Mouse (Mus musculus): ENCODE data around the gene Iqgap3. TPM values are rescaled to one million over a fixed set of nuclear protein-coding genes. Genes with fewer than 3 reads are reported as not detected.

Iqgap3 gene
- polyA plus RNA-seq, 1 experiment from 2014 or later, result 55.8 TPM

DNA sequence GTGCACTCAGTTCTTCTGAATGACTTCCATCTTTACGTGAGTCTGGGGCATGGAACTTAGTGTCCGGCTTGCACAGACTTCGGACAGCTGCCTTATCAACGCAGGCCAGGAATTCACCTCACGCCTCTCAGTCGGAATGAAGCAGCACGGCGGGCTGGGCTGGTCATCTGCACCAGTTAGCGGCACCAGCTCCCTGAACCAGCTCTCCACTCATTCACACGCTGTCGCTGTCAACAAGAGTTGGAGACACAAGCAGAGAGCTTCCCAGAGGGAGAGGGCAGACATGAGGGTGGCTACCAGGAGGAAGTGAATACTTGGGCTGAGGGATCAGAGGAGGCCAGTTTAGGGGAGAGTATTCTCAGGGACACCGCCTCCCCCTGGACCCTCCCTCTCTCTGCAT, 32.6 kb downstream of the Iqgap3 start:
- ATAC-seq, result no peak
- H3K27me3 ChIP-seq, result no peaks in the 10 kb centered on the region
- in situ Hi-C loops (cut with MboI; ENCODE audit: low pct_unique_long_range_greater_than_20kb), result no loop called here
- no peak for TF ChIP-seq CTCF (IDR thresholded peaks at IDR 0.05)
- no peak for DNase-seq (ENCODE audit: low read depth, low spot score)
- ChIA-PET POLR2A (no interaction called here), CTCF (no interaction called here)

DNA sequence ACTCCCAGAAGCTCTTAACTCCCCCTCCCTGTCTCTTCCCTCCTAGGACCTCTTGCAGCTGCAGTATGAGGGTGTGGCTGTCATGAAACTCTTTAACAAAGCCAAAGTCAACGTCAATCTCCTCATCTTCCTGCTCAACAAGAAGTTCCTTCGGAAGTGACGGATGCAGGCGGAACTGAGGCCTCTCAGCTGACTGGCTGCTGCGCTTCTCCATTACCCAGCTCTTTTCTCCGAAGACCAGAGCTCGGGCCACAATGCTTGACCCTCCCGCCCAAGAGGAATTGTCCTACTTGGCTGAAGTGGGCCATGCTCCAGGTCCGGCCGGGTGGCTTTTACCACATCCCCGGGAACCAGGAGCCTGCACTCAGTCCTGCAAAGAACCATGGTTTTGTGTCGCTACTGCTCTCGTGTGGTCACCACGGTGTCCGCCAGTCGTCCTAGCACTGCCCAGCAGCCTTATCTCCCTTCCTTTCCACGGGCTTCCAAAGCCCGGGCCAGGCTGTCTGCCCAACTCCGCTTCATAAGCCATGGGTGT, 38.4 kb downstream of the Iqgap3 start:
- ChIA-PET POLR2A (interaction anchor here (1.2 kb wide), 1 partner anchor 24 kb away, joined by 3 read pairs; no protein-coding TSS in a partner anchor), CTCF (interaction anchor here (1.1 kb wide), 1 partner anchor 32 kb away, joined by 3 read pairs; no protein-coding TSS in a partner anchor)
- DNase-seq (ENCODE audit: low read depth, low spot score) (no peak), ATAC-seq (no peak)
- TF ChIP-seq CTCF (IDR thresholded peaks at IDR 0.05), result no peak
- H3K27me3 ChIP-seq, result no peaks in the 10 kb centered on the region
- in situ Hi-C loops (cut with MboI; ENCODE audit: low pct_unique_long_range_greater_than_20kb), result no loop called here

DNA sequence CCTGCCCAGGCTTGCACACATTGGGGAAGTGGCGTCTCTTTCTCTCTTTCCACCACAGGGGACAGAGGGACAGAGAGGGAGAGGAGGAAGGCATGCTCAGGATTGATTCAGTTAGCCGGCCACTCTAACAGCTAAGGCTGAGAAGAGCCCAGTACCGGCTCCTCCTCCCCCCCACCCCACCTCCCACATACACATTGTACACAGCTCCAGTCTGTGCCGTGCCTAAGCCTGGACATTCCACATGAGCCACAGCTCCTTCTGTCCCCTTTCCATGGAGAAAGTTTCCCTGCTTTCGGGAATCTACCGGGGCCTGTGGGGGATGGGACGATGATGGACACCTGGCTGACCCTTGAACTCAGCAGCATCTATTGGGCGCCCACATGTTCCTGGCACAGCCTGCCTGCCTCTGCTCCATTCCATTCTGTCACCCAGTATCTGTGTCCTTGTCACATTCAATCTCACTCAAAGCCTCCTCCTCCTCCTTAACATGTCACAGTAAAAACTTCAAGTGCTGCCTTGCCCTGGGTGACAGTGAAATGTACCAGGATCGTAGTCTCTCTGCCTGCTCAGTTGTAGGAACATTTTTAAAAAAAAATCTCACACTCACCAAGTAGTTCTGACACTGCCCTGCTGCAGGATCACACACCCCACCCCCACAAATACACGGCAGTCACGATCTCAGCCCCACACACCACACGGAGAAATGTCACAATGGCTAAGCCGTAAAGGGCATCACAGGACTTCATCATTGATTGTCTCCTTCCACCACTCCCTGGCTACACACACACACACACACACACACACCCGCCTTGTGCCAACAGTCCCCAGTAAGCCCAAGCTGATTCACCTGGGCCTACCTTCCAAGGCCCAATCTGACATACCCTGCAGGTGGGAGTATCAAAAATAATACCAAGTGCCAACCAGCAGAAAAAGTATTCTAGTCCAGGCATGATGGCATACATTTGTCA, 39.7 kb downstream of the Iqgap3 start:
- no peak for ATAC-seq
- in situ Hi-C loops (cut with MboI; ENCODE audit: low pct_unique_long_range_greater_than_20kb), result no loop called here
- no peaks in the 10 kb centered on the region for H3K27me3 ChIP-seq
- DNase-seq (ENCODE audit: low read depth, low spot score), result no peak
- POLR2A ChIA-PET, result interaction anchor here (0.5 kb wide), 1 partner anchor 19 kb away, joined by 4 read pairs; no protein-coding TSS in a partner anchor
- CTCF ChIA-PET, result interaction anchor here (1.1 kb wide), 1 partner anchor 33 kb away, joined by 3 read pairs; no protein-coding TSS in a partner anchor
- no peak for TF ChIP-seq CTCF (IDR thresholded peaks at IDR 0.05)

DNA sequence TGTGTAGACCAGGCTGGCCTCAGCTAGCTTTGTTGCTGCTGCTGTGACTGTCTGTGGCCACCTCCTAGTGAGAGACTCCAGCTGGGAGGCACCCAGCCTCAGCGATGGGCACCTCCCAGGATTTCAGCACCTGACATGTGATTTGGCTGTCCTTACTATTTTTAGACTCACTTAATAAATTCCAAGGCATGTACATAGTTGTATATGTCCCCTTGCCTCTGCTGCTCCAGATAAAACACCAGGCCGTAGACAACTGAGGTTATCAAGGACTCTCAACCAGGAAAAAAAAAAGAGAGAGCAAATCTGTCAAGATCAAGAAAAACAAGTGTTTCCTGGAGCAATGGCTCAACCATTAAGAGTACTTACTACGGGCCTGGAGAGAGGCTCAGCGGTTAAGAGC, 43.4 kb downstream of the Iqgap3 start:
- no peak for TF ChIP-seq CTCF (IDR thresholded peaks at IDR 0.05)
- ATAC-seq (no peak), DNase-seq (ENCODE audit: low read depth, low spot score) (no peak)
- POLR2A ChIA-PET, result interaction anchor here (0.9 to 1.2 kb wide), 2 partner anchors 12 to 49 kb away, joined by 3 read pairs; no protein-coding TSS in a partner anchor
- no peaks in the 10 kb centered on the region for H3K27me3 ChIP-seq
- in situ Hi-C loops (cut with MboI; ENCODE audit: low pct_unique_long_range_greater_than_20kb), result no loop called here
- CTCF ChIA-PET, result interaction anchor here (1.7 to 4.3 kb wide), 2 partner anchors 13 kb away, joined by 7 to 16 read pairs; no protein-coding TSS in a partner anchor

DNA sequence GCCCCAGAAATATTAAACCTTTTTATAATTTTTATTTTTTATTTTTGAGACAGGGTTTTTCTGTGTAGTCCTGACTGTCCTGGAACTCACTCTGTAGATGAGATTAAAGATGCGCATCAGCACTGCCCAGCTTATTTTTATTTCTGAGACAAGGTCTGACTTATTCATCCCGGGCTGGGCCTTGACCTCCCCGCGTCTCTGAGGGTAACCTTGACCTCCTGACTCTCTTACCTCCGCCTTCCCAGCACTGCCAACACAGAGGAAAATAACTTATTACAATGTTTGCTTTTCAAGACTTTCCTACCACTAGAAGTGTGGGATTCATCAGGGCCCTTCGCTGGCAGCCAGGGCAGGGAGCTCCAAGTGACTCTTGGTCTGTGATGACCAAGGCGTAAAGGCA, 44.4 kb downstream of the Iqgap3 start:
- no peak for DNase-seq (ENCODE audit: low read depth, low spot score)
- TF ChIP-seq CTCF (IDR thresholded peaks at IDR 0.05), result no peak
- no peaks in the 10 kb centered on the region for H3K27me3 ChIP-seq
- ATAC-seq, result no peak
- ChIA-PET CTCF (interaction anchor here (1.3 to 4.3 kb wide), 2 partner anchors 12 to 17 kb away, joined by 3 to 16 read pairs; no protein-coding TSS in a partner anchor), POLR2A (interaction anchor here (1.2 kb wide), 1 partner anchor 15 kb away, joined by 4 read pairs; no protein-coding TSS in a partner anchor)
- in situ Hi-C loops (cut with MboI; ENCODE audit: low pct_unique_long_range_greater_than_20kb), result no loop called here

DNA sequence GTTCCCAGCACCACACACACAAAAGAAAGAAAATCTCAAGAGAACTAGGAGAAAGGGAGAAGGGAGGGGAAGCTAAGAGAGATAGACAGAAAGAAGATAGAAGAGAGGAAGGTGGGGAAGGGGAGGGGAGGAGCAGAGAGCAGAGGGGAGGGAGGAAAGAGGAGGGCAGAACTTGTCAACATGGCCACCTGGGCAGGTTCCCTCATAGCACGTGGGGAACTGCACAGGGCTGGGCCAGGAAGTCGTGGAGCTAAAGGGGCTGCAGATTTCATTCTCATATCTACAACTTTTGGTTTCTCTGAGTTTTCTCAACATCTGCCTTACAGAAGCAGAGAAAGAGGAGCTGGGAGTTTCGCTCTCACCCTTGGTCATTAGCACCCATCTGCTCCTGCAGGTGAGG, 45.9 kb downstream of the Iqgap3 start:
- no peaks in the 10 kb centered on the region for H3K27me3 ChIP-seq
- ChIA-PET CTCF (interaction anchor here (0.8 to 1.4 kb wide), 5 partner anchors 10 to 64 kb away, joined by 3 to 4 read pairs (median 3); partner anchors contain the start of gene Mef2d), POLR2A (interaction anchor here (1.3 kb wide), 1 partner anchor 10 kb away, joined by 5 read pairs; no protein-coding TSS in a partner anchor)
- TF ChIP-seq CTCF (IDR thresholded peaks at IDR 0.05), result no peak
- ATAC-seq (no peak), DNase-seq (ENCODE audit: low read depth, low spot score) (no peak)
- in situ Hi-C loops (cut with MboI; ENCODE audit: low pct_unique_long_range_greater_than_20kb), result no loop called here

DNA sequence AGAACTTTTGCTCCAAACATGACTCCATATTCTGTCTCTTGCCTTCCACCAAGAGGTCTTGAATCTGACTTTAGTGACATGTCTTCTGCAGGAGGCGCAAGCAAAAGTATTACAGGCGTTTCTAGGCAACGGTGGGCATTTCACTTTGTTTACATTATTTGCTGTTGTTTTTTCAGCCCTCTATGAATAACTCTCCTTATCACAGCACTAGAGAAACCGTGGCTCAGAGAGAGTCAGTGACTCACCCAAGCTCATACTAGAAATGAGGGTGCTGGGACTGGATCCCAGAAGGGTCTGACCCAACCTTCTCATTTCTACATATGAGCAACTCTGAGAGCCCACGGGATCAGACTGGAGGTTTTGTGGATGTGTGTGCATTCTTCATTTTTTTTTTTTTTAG, 46.3 kb downstream of the Iqgap3 start:
- ChIA-PET CTCF (interaction anchor here (0.8 to 1.4 kb wide), 5 partner anchors 9 to 64 kb away, joined by 3 to 4 read pairs (median 3); partner anchors contain the start of gene Mef2d), POLR2A (interaction anchor here (1.3 kb wide), 1 partner anchor 10 kb away, joined by 5 read pairs; no protein-coding TSS in a partner anchor)
- in situ Hi-C loops (cut with MboI; ENCODE audit: low pct_unique_long_range_greater_than_20kb), result no loop called here
- H3K27me3 ChIP-seq, result no peaks in the 10 kb centered on the region
- ATAC-seq (no peak), DNase-seq (ENCODE audit: low read depth, low spot score) (no peak)
- TF ChIP-seq CTCF (IDR thresholded peaks at IDR 0.05), result no peak

DNA sequence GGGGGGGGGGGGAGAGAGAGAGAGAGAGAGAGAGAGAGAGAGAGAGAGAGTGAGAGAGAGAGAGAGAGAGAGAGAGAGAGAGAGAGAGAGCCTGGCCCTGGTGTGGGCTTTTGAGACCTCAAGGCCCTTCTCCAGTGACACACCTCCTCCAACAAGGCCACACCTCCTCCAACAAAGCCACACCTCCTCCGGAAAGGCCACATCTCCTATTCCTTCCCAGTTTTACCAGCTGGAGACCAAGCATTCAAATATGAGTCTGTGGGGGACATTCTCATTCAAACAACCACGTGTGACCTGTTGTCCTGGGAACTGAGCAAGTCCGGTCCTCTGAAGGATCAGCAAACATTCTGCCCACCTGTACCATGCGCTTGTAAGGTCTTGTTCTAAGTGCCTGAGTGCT, 47.2 kb downstream of the Iqgap3 start:
- no peak for ATAC-seq
- H3K27me3 ChIP-seq, result no peaks in the 10 kb centered on the region
- TF ChIP-seq CTCF (IDR thresholded peaks at IDR 0.05), result no peak
- in situ Hi-C loops (cut with MboI; ENCODE audit: low pct_unique_long_range_greater_than_20kb), result no loop called here
- DNase-seq (ENCODE audit: low read depth, low spot score), result no peak
- POLR2A ChIA-PET, result no interaction called here
- CTCF ChIA-PET, result no interaction called here

DNA sequence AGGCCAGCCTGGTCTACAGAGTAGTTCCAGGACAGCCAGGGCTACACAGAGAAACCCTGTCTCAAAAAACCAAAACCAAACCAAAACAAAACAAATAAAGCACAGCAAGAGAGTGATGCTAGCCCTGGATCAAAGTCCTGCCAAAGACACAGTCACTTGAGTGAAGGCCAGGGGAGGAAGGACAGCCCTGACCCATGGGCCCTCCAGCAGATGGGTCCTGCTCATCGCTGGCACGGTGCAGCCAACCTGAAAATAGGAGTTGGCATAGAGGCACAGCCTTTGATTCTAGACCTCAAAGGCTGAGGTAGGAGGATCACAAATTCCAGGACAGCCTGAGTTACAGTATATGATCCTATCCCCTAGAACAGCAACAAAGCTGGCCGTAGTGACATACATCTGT, 49.3 kb downstream of the Iqgap3 start:
- no peak for DNase-seq (ENCODE audit: low read depth, low spot score)
- TF ChIP-seq CTCF (IDR thresholded peaks at IDR 0.05), result no peak
- in situ Hi-C loops (cut with MboI; ENCODE audit: low pct_unique_long_range_greater_than_20kb), result loop anchor here (5.0 kb wide), 1 partner anchor 44 kb away; no protein-coding TSS in a partner anchor
- ATAC-seq, result no peak
- H3K27me3 ChIP-seq, result no peaks in the 10 kb centered on the region
- CTCF ChIA-PET, result interaction anchor here (1.2 to 1.7 kb wide), 2 partner anchors 19 to 34 kb away, joined by 3 to 4 read pairs; no protein-coding TSS in a partner anchor
- POLR2A ChIA-PET, result interaction anchor here (0.8 kb wide), 1 partner anchor 24 kb away, joined by 3 read pairs; no protein-coding TSS in a partner anchor

DNA sequence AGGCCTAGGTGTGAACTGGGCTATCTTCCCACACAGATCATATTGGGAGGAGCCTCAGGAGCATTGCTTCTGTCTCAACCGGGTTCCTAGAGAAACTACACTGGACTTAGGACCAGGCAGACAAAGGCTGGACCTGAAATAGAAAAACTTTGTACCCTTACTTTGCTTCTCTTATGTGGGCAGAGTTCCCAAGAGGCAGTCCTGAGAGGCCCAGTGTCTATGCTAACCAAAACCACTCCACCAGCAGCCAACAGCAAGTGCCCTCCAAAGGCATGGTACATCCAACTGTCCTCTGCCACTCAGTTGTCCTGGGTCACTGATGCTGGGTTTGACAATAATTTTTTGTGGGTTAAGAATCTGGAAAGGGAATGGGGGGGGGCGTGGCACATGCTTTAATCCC, 50.7 kb downstream of the Iqgap3 start:
- POLR2A ChIA-PET, result interaction anchor here (0.7 to 1.2 kb wide), 2 partner anchors 15 to 33 kb away, joined by 3 to 4 read pairs; no protein-coding TSS in a partner anchor
- no peak for DNase-seq (ENCODE audit: low read depth, low spot score)
- no peak for TF ChIP-seq CTCF (IDR thresholded peaks at IDR 0.05)
- in situ Hi-C loops (cut with MboI; ENCODE audit: low pct_unique_long_range_greater_than_20kb), result loop anchor here (5.0 kb wide), 1 partner anchor 45 kb away; no protein-coding TSS in a partner anchor
- CTCF ChIA-PET, result interaction anchor here (1.2 to 1.7 kb wide), 3 partner anchors 21 to 35 kb away, joined by 3 to 4 read pairs (median 4); no protein-coding TSS in a partner anchor
- H3K27me3 ChIP-seq, result no peaks in the 10 kb centered on the region
- ATAC-seq, result no peak

Data from Patski (cell line).